ENCODE assay signal across 8 mouse cellular contexts in genomic region chr11:110380310-110380668, GRCm38 (mm10). TPM values are rescaled to one million over a fixed set of nuclear protein-coding genes. Genes with fewer than 3 reads are reported as not detected.
A peak's percentile ranks its signal among the peaks of the same experiment; 100 is the strongest.
DNase-seq lines count a peak whose midpoint lies in the region; ATAC-seq lines count a peak whose summit lies in the region.

No protein-coding gene starts in this region.

- intact Hi-C loops in heart, postnatal 14 days (cut with DNase I): loop anchor here (5.0 kb wide), 1 partner anchor 102 kb away; no protein-coding TSS in a partner anchor
- intact Hi-C loops in gastrocnemius, postnatal 14 days (cut with DNase I; ENCODE audit: low total_unique reads): no loop called here

- DNase-seq in heart, postnatal 14 days: no peak
- DNase-seq in B cell, adult 2 months: peak; percentile 24 to 27
- DNase-seq in adrenal gland, adult 2 months: no peak
- no peak for DNase-seq in gastrocnemius, postnatal 14 days
- DNase-seq in frontal cortex, postnatal 10 days (ENCODE audit: low spot score in 2 of 2): no peak

- no peaks in the 10 kb centered on the region for H3K9me3 ChIP-seq in heart, embryonic 11.5 days (replicated peaks; ENCODE audit: control insufficient read depth, low read length)
- H3K9me3 ChIP-seq in forebrain, embryonic 15.5 days: no peaks in the 10 kb centered on the region
- H3K9me3 ChIP-seq in liver, embryonic 16.5 days (replicated peaks; ENCODE audit: control insufficient read depth, low read length): no peaks in the 10 kb centered on the region

- 30% methylated on average over 15 of the region's 15 CpGs for WGBS in heart, embryonic 11.5 days (ENCODE audit: insufficient replicate concordance)
- WGBS in forebrain, embryonic 15.5 days: 25% methylated on average over 15 of the region's 15 CpGs
- WGBS in liver, embryonic 16.5 days (ENCODE audit: insufficient replicate concordance): 19% methylated on average over 15 of the region's 15 CpGs

- H3K27me3 ChIP-seq in heart, embryonic 11.5 days (ENCODE audit: control insufficient read depth, insufficient read depth, low read length): no peaks in the 10 kb centered on the region
- H3K27me3 ChIP-seq in forebrain, embryonic 15.5 days: no peaks in the 10 kb centered on the region
- H3K27me3 ChIP-seq in liver, embryonic 16.5 days (ENCODE audit: control insufficient read depth, insufficient read depth, low read depth, low read length): no peaks in the 10 kb centered on the region

- no peaks in the 10 kb centered on the region for H3K36me3 ChIP-seq in heart, embryonic 11.5 days (ENCODE audit: control insufficient read depth, insufficient read depth, low read length)
- no peaks in the 10 kb centered on the region for H3K36me3 ChIP-seq in forebrain, embryonic 15.5 days
- H3K36me3 ChIP-seq in liver, embryonic 16.5 days (ENCODE audit: control insufficient read depth, insufficient read depth): no peaks in the 10 kb centered on the region

- ATAC-seq in heart, embryonic 11.5 days (replicated peaks; ENCODE audit: insufficient number of reproducible peaks, low FRiP score, low TSS enrichment): no peak
- ATAC-seq in forebrain, embryonic 15.5 days (replicated peaks): 0 out of 2 replicates have a peak, but pooled peaks have one; percentile 43
- peak; percentile 11; the same call in 1 of the 2 replicates for ATAC-seq in liver, embryonic 16.5 days (ENCODE audit: low read depth)

- H3K4me3 ChIP-seq in heart, embryonic 11.5 days (ENCODE audit: low read depth, low read length): peak overlapping the region; percentile 35
- peak overlapping the region; percentile 33 for H3K4me3 ChIP-seq in forebrain, embryonic 15.5 days
- peak overlapping the region; percentile 45 for H3K4me3 ChIP-seq in liver, embryonic 16.5 days (ENCODE audit: low read depth, low read length)

- 0 out of 2 replicates have a peak, but pooled peaks cover 2% of the 10 kb centered on the region for H3K4me1 ChIP-seq in heart, embryonic 11.5 days (ENCODE audit: control insufficient read depth, insufficient read depth, low read length)
- peaks cover 11% of the 10 kb centered on the region for H3K4me1 ChIP-seq in forebrain, embryonic 15.5 days
- H3K4me1 ChIP-seq in liver, embryonic 16.5 days (ENCODE audit: control insufficient read depth, low read depth, low read length): peaks cover 5% of the 10 kb centered on the region; the same call in 1 of the 2 replicates

- H3K27ac ChIP-seq in heart, embryonic 11.5 days (ENCODE audit: low read depth, low read length): no peak overlapping the region
- no peak overlapping the region for H3K27ac ChIP-seq in forebrain, embryonic 15.5 days (replicated peaks)
- H3K27ac ChIP-seq in liver, embryonic 16.5 days (ENCODE audit: low read length): 0 out of 2 replicates have a peak overlapping the region, but pooled peaks have one; percentile 15

- H3K9ac ChIP-seq in heart, embryonic 11.5 days (ENCODE audit: low read depth, low read length): peak overlapping the region; percentile 36; the same call in 1 of the 2 replicates
- H3K9ac ChIP-seq in forebrain, embryonic 15.5 days (replicated peaks): no peak overlapping the region; the same call in 1 of the 2 replicates
- no peak overlapping the region for H3K9ac ChIP-seq in liver, embryonic 16.5 days (ENCODE audit: low read depth, low read length)

- H3K4me2 ChIP-seq in heart, embryonic 11.5 days: peak overlapping the region; percentile 82
- peak overlapping the region; percentile 59 for H3K4me2 ChIP-seq in forebrain, embryonic 15.5 days (replicated peaks)
- H3K4me2 ChIP-seq in liver, embryonic 16.5 days (ENCODE audit: low read depth, low read length): peak overlapping the region; percentile 70

RNA-seq across cellular contexts. Expression of gene Map2k6, which starts 18.6 kb away (rescaled TPM):
- polyA plus RNA-seq in heart, embryonic 11.5 days (2014; fragmentation: Nextera tagmentation; extraction: Ambion mirVana): 16.7 and 17.5 TPM in 2 replicates
- 1 to 10 TPM; 6.4 to 7.0 TPM for total RNA-seq in heart, postnatal 14 days (2021)
- polyA plus RNA-seq in forebrain, embryonic 15.5 days (2015; fragmentation: Nextera tagmentation; extraction: Ambion mirVana): 52.9 and 53.8 TPM in 2 replicates
- 4.8 and 5.5 TPM in 2 replicates for polyA plus RNA-seq in liver, embryonic 16.5 days (2015; fragmentation: Nextera tagmentation; extraction: Ambion mirVana)
- 1 to 10 TPM; 4.0 to 4.4 TPM for total RNA-seq in adrenal gland, adult 2 months (2021)
- polyA plus RNA-seq in adrenal gland, adult 2 months (2012; rRNA removed): 0.42 and 0.45 TPM in 2 replicates
- total RNA-seq in gastrocnemius, postnatal 14 days (2021): 10 to 100 TPM; 24.0 to 30.4 TPM

RNA-seq across cellular contexts. Expression of gene Abca5, which starts 42.8 kb away (rescaled TPM):
- 2.2 and 2.5 TPM in 2 replicates for polyA plus RNA-seq in heart, embryonic 11.5 days (2014; fragmentation: Nextera tagmentation; extraction: Ambion mirVana)
- total RNA-seq in heart, postnatal 14 days (2021): 1 to 10 TPM; 7.3 to 7.9 TPM
- 5.9 and 7.4 TPM in 2 replicates for polyA plus RNA-seq in forebrain, embryonic 15.5 days (2015; fragmentation: Nextera tagmentation; extraction: Ambion mirVana)
- 0.81 and 0.99 TPM in 2 replicates for polyA plus RNA-seq in liver, embryonic 16.5 days (2015; fragmentation: Nextera tagmentation; extraction: Ambion mirVana)
- total RNA-seq in adrenal gland, adult 2 months (2021): 10 to 100 TPM; 11.4 to 16.4 TPM
- 0.35 and 0.52 TPM in 2 replicates for polyA plus RNA-seq in adrenal gland, adult 2 months (2012; rRNA removed)
- total RNA-seq in gastrocnemius, postnatal 14 days (2021): 10 to 100 TPM; 11.8 to 12.3 TPM

Comparison
In these comparisons a context has a peak if more than half of its experiments do, and no peak if none do; other contexts are left out.
1. DNase-seq: peak in B cell, adult 2 months (2 of 2); none in heart, postnatal 14 days (0 of 2), adrenal gland, adult 2 months (single experiment), gastrocnemius, postnatal 14 days (single experiment) and frontal cortex, postnatal 10 days (0 of 2).
2. Peak in every context shown above with its lines, with median percentiles within 50 percentile points of each other: H3K4me2 ChIP-seq and H3K4me3 ChIP-seq.